Mouse (Mus musculus) myocyte (in vitro differentiated cells): ENCODE data around the gene Nap1l1. TPM values are rescaled to one million over a fixed set of nuclear protein-coding genes. Genes with fewer than 3 reads are reported as not detected.
"Not testable (repeated sequence)": the region's sequence is repeated elsewhere in the genome, so short reads cannot be mapped to it uniquely, and the experiment has no call there.

Experiments
- H3K27me3 ChIP-seq: one replicate; pipeline ENCODE4 v1.6.1; 2011; ENCODE audit not compliant: control insufficient read depth, insufficient read depth, insufficient read length
- H3K36me3 ChIP-seq: one replicate; pipeline ENCODE4 v1.6.1; 2011; ENCODE audit not compliant: control insufficient read depth, insufficient read depth
- H3K4me2 ChIP-seq: one replicate; pipeline ENCODE4 v1.6.1; 2011; ENCODE audit warnings: low read depth, control low read depth
- H3K4me3 ChIP-seq: one replicate; pipeline ENCODE4 v1.5.1; 2011; ENCODE audit warnings: mild to moderate bottlenecking, control low read depth, moderate library complexity
- H3K79me2 ChIP-seq: one replicate; pipeline ENCODE4 v1.6.1; 2011; ENCODE audit not compliant: control insufficient read depth, insufficient read depth
- H3ac ChIP-seq: one replicate; pipeline ENCODE4 v1.6.1; 2011; ENCODE audit not compliant: control insufficient read depth, insufficient read length
- CEBPB ChIP-seq: IDR thresholded peaks from 2 replicates; pipeline ENCODE4 v1.6.1; 2011; ENCODE audit warnings: mild to moderate bottlenecking, moderate library complexity; ENCODE audit not compliant: poor library complexity, insufficient read depth, severe bottlenecking
- E2F4 ChIP-seq: IDR thresholded peaks from one replicate; pipeline ENCODE4 v1.6.1; 2011; ENCODE audit warnings: mild to moderate bottlenecking, control low read depth, moderate library complexity; ENCODE audit not compliant: insufficient read depth
- MAX ChIP-seq: IDR thresholded peaks from one replicate; pipeline ENCODE4 v1.6.1; 2011; ENCODE audit warnings: low read depth, mild to moderate bottlenecking, control low read depth
- MYOD1 ChIP-seq, 3 experiments: IDR thresholded peaks; one replicate each; pipeline ENCODE4 v1.6.1; 2011; ENCODE audit warnings: control low read depth in 2 of 3, low read depth in 2 of 3, mild to moderate bottlenecking in 2 of 3, moderate library complexity in 1 of 3; ENCODE audit not compliant: insufficient read length in 2 of 3, control insufficient read depth in 1 of 3
- MYOG ChIP-seq, 3 experiments: IDR thresholded peaks; one replicate each; pipeline ENCODE4 v1.6.1; 2011; ENCODE audit warnings: control low read depth in 2 of 3, low read depth in 2 of 3, mild to moderate bottlenecking in 2 of 3; ENCODE audit not compliant: insufficient read length in 2 of 3, control insufficient read depth in 1 of 3, insufficient read depth in 1 of 3
- POLR2A ChIP-seq: IDR thresholded peaks from one replicate; pipeline ENCODE4 v1.6.1; 2011; ENCODE audit warnings: low read depth, mild to moderate bottlenecking, control low read depth, moderate library complexity; ENCODE audit not compliant: insufficient read length
- POLR2AphosphoS2 ChIP-seq: IDR thresholded peaks from one replicate; pipeline ENCODE4 v1.6.1; 2011; ENCODE audit warnings: low read depth, control low read depth; ENCODE audit not compliant: insufficient read length
- REST ChIP-seq: IDR thresholded peaks from one replicate; pipeline ENCODE4 v1.6.1; 2011; ENCODE audit warnings: mild to moderate bottlenecking, control low read depth, moderate library complexity; ENCODE audit not compliant: insufficient read depth, insufficient read length
- SRF ChIP-seq: IDR thresholded peaks from one replicate; pipeline ENCODE4 v1.6.1; 2011; ENCODE audit warnings: low read depth; ENCODE audit not compliant: control insufficient read depth, insufficient read length
- TCF12 ChIP-seq: IDR thresholded peaks from one replicate; pipeline ENCODE4 v1.6.1; 2011; ENCODE audit warnings: mild to moderate bottlenecking, control low read depth; ENCODE audit not compliant: poor library complexity, insufficient read depth, severe bottlenecking
- TCF3 ChIP-seq: IDR thresholded peaks from one replicate; pipeline ENCODE4 v1.6.1; 2011; ENCODE audit warnings: low read depth, control low read depth; ENCODE audit not compliant: insufficient read length
- USF1 ChIP-seq: IDR thresholded peaks from one replicate; pipeline ENCODE4 v1.6.1; 2011; ENCODE audit warnings: low read depth, mild to moderate bottlenecking, control low read depth, moderate library complexity
- polyA plus RNA-seq: library from polyadenylated mRNA; unstranded; fragments of >200 nt; fragmentation: generic; extraction: Trizol; gene quantifications from one replicate; pipeline ENCODE4 v1.2.1, GENCODE M21; 2012; ENCODE audit warnings: missing spikeins

Nap1l1 gene
- polyA plus RNA-seq, 1 experiment: 130 TPM

- Histone ChIP-seq H3K4me2 (peak overlapping the region; percentile 55), H3ac (no peak overlapping the region), H3K36me3 (no peaks in the 10 kb centered on the region), H3K27me3 (no peaks in the 10 kb centered on the region), H3K79me2 (no peaks in the 10 kb centered on the region), H3K4me3 (no peak overlapping the region)
- peak in 1 of 3 experiments; percentile 35 for TF ChIP-seq MYOD1 (IDR thresholded peaks at IDR 0.05; ENCODE audit: control insufficient read depth in 1 of 3, insufficient read length in 2 of 3, low read depth in 2 of 3)
- TF ChIP-seq TCF12: no peak
These were observed 26.9 kb upstream of the Nap1l1 start for GRCm38 (mm10) chr10:111445939-111446671.

GRCm38 (mm10) chr10:111446672-111447008, 26.4 kb upstream of the Nap1l1 start:
- H3K27me3 ChIP-seq, H3K36me3 ChIP-seq: not testable (repeated sequence)
- peak overlapping the region; percentile 55 for H3K4me2 ChIP-seq

GRCm38 (mm10) chr10:111449662-111450061, 23.4 kb upstream of the Nap1l1 start:
- H3K4me3 ChIP-seq, H3K36me3 ChIP-seq, H3K27me3 ChIP-seq, H3K79me2 ChIP-seq, H3K4me2 ChIP-seq, H3ac ChIP-seq: not testable (repeated sequence)

More at GRCm38 (mm10) chr10:111446672-111447008, 26.4 kb upstream of the Nap1l1 start:
- H3ac ChIP-seq, H3K4me3 ChIP-seq, H3K79me2 ChIP-seq: not testable (repeated sequence)

GRCm38 (mm10) chr10:111451683-111452322, 21.2 kb upstream of the Nap1l1 start:
- Histone ChIP-seq H3K4me2 (no peak overlapping the region), H3ac (no peak overlapping the region), H3K27me3 (no peaks in the 10 kb centered on the region), H3K4me3 (no peak overlapping the region), H3K79me2 (no peaks in the 10 kb centered on the region), H3K36me3 (no peaks in the 10 kb centered on the region)
- TF ChIP-seq USF1 (no peak), REST (no peak), CEBPB (no peak), MYOG (IDR thresholded peaks at IDR 0.05; ENCODE audit: control insufficient read depth in 1 of 3, insufficient read depth in 1 of 3, insufficient read length in 2 of 3, low read depth in 2 of 3) (no peak), E2F4 (no peak), SRF (no peak), TCF12 (no peak), TCF3 (no peak), POLR2AphosphoS2 (no peak), POLR2A (no peak), MYOD1 (IDR thresholded peaks at IDR 0.05; ENCODE audit: control insufficient read depth in 1 of 3, insufficient read length in 2 of 3, low read depth in 2 of 3) (no peak), MAX (no peak)

- Histone ChIP-seq H3K36me3 (no peaks in the 10 kb centered on the region), H3K4me2 (no peak overlapping the region), H3K4me3 (no peak overlapping the region), H3ac (no peak overlapping the region), H3K79me2 (no peaks in the 10 kb centered on the region), H3K27me3 (no peaks in the 10 kb centered on the region)
- TF ChIP-seq USF1 (no peak), MAX (no peak)
These were observed 20.6 kb upstream of the Nap1l1 start for GRCm38 (mm10) chr10:111452426-111452825.

- no peaks in the 10 kb centered on the region for H3K36me3 ChIP-seq
- H3K4me2 ChIP-seq: no peak overlapping the region
- H3K27me3 ChIP-seq: no peaks in the 10 kb centered on the region
- H3ac ChIP-seq: no peak overlapping the region
- H3K79me2 ChIP-seq: no peaks in the 10 kb centered on the region
- TF ChIP-seq MYOG (IDR thresholded peaks at IDR 0.05; ENCODE audit: control insufficient read depth in 1 of 3, insufficient read depth in 1 of 3, insufficient read length in 2 of 3, low read depth in 2 of 3) (no peak), POLR2AphosphoS2 (no peak), USF1 (no peak), CEBPB (no peak), MYOD1 (IDR thresholded peaks at IDR 0.05; ENCODE audit: control insufficient read depth in 1 of 3, insufficient read length in 2 of 3, low read depth in 2 of 3) (no peak), POLR2A (no peak), MAX (no peak), TCF12 (no peak), REST (no peak), SRF (no peak), E2F4 (no peak), TCF3 (no peak)
- no peak overlapping the region for H3K4me3 ChIP-seq
These were observed 18.2 kb upstream of the Nap1l1 start for GRCm38 (mm10) chr10:111454698-111455308.
